ENCODE assay signal across 25 mouse cellular contexts in the genomic region with DNA sequence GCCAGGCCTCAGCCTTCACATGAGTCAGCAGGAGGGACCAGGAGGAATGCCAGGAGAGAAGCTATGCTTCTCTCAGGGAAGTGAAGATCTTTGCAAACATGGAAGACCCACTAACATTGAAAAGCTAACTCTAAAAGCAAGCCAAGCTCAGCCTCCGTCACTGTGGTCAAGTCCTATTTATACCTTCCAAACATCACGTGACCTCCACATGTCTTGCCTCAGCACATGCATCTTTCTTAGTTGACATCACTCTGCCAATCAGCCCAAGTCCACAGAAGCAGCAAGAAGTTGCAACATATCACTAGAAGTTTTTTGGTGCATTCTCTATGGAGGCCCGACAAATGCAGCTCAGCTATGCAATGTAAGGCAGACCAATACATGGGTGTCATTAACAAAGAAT. TPM values are rescaled to one million over a fixed set of nuclear protein-coding genes. Genes with fewer than 3 reads are reported as not detected.
"Had no signal": no experiment of that assay in that cellular context is flagged by ENCODE, and none has a peak within 500 bp of the region (broad histone marks: within the 10 kb centered on the region; RNA-seq: fewer than 3 reads in every experiment).

No protein-coding gene starts in this region.

- DNase-seq: liver, postnatal 0 days; lung, adult 2 months; lung, postnatal 14 days; lung, postnatal 36 days; right cerebral cortex, postnatal 14 days; right cerebral cortex, postnatal 4 days; spleen, adult 18-20 months; thymus, adult 2 months; thymus, postnatal 25 days; thymus, postnatal 4 days had no signal

- H3K27me3 ChIP-seq: lung, embryonic 15.5 days; megakaryocyte, embryonic 14.5 days; midbrain, embryonic 12.5 days; neural tube, embryonic 12.5 days; stomach, embryonic 15.5 days had no signal

- H3K9me3 ChIP-seq: liver, embryonic 15.5 days; lung, embryonic 15.5 days; megakaryocyte, embryonic 14.5 days; midbrain, embryonic 12.5 days; midbrain, embryonic 15.5 days; neural tube, embryonic 12.5 days; stomach, embryonic 15.5 days had no signal

- ATAC-seq: liver, postnatal 0 days; lung, postnatal 0 days; midbrain, embryonic 15.5 days had no signal

- H3K4me1 ChIP-seq: lung, embryonic 15.5 days; midbrain, embryonic 15.5 days; neural tube, embryonic 12.5 days; stomach, embryonic 15.5 days had no signal

- H3K27ac ChIP-seq: liver, embryonic 15.5 days; lung, embryonic 15.5 days; macrophage; midbrain, embryonic 12.5 days; midbrain, embryonic 15.5 days; neural tube, embryonic 12.5 days; stomach, embryonic 15.5 days; stomach, postnatal 0 days had no signal

- H3K36me3 ChIP-seq: liver, embryonic 15.5 days; lung, embryonic 15.5 days; midbrain, embryonic 12.5 days; midbrain, embryonic 15.5 days; neural tube, embryonic 12.5 days; stomach, embryonic 15.5 days had no signal

- H3K4me3 ChIP-seq: liver, embryonic 15.5 days; lung, embryonic 15.5 days; megakaryocyte, embryonic 14.5 days; midbrain, embryonic 12.5 days; midbrain, embryonic 15.5 days; neural tube, embryonic 12.5 days; stomach, embryonic 15.5 days had no signal

- H3K9ac ChIP-seq: liver, embryonic 15.5 days; liver, postnatal 0 days; lung, embryonic 15.5 days; midbrain, embryonic 12.5 days; midbrain, embryonic 15.5 days; neural tube, embryonic 12.5 days; stomach, embryonic 15.5 days had no signal

- H3K4me2 ChIP-seq: liver, embryonic 15.5 days; lung, embryonic 15.5 days; midbrain, embryonic 12.5 days; midbrain, embryonic 15.5 days; neural tube, embryonic 12.5 days; stomach, embryonic 15.5 days had no signal

RNA-seq across cellular contexts. Expression of gene Fcamr, which starts 20.8 kb away (rescaled TPM):
- total RNA-seq: megakaryocyte progenitor cell, adult 5-6 weeks; midbrain, postnatal 0 days; monocyte, adult 5-6 weeks; neutrophil, adult 5-6 weeks had no signal
- polyA plus RNA-seq: liver, embryonic 15.5 days; liver, postnatal 0 days; lung, embryonic 15.5 days; macrophage; midbrain, embryonic 12.5 days; midbrain, embryonic 15.5 days; midbrain, postnatal 0 days; neural tube, embryonic 12.5 days; neural tube, embryonic 14.5 days had no signal

RNA-seq across cellular contexts. Expression of gene Pigr, which starts 46.6 kb away (rescaled TPM):
- total RNA-seq: megakaryocyte progenitor cell, adult 5-6 weeks; midbrain, postnatal 0 days; monocyte, adult 5-6 weeks had no signal
- polyA plus RNA-seq: lung, embryonic 15.5 days; macrophage; midbrain, embryonic 12.5 days; midbrain, embryonic 15.5 days; midbrain, postnatal 0 days; neural tube, embryonic 12.5 days; neural tube, embryonic 14.5 days had no signal
